Mouse (Mus musculus): ENCODE measurements around the gene Dync1i1. TPM values are rescaled to one million over a fixed set of nuclear protein-coding genes. Genes with fewer than 3 reads are reported as not detected.

The Dync1i1 gene
- polyA plus RNA-seq, 1 experiment from 2014 or later: 1.6 TPM

- 82% methylated on average over 2 of the region's 2 CpGs for WGBS
- H3K4me1 ChIP-seq (ENCODE audit: control insufficient read depth, insufficient read depth, low read length): no peaks in the 10 kb centered on the region
- H3K27ac ChIP-seq (ENCODE audit: low read depth, low read length): no peak overlapping the region
- no peak overlapping the region for H3K9ac ChIP-seq (ENCODE audit: low read length)
- H3K27me3 ChIP-seq (ENCODE audit: control insufficient read depth, insufficient read depth, low read length): no peaks in the 10 kb centered on the region
- no peaks in the 10 kb centered on the region for H3K9me3 ChIP-seq (ENCODE audit: control insufficient read depth, low read length)
- DNase-seq (ENCODE audit: low spot score, missing footprints) (no peak), ATAC-seq (ENCODE audit: low FRiP score) (no peak)
- H3K4me2 ChIP-seq: no peak overlapping the region
- H3K36me3 ChIP-seq (ENCODE audit: control insufficient read depth, insufficient read depth, low read length): no peaks in the 10 kb centered on the region
- H3K4me3 ChIP-seq (ENCODE audit: low read depth, low read length): no peak overlapping the region
Observed at GRCm38 (mm10) chr6:5915028-5915427, 189.6 kb downstream of the Dync1i1 start.

- no peak overlapping the region for H3K9ac ChIP-seq (ENCODE audit: low read length)
- WGBS: 77% methylated on average over 4 of the region's 4 CpGs
- H3K9me3 ChIP-seq (ENCODE audit: control insufficient read depth, low read length): no peaks in the 10 kb centered on the region
- peaks cover 3% of the 10 kb centered on the region; the same call in 1 of the 2 replicates for H3K4me1 ChIP-seq (ENCODE audit: control insufficient read depth, insufficient read depth, low read length)
- no peak overlapping the region for H3K4me3 ChIP-seq (ENCODE audit: low read depth, low read length)
- ATAC-seq (ENCODE audit: low FRiP score) (no peak), DNase-seq (ENCODE audit: low spot score, missing footprints) (no peak)
- no peak overlapping the region for H3K27ac ChIP-seq (ENCODE audit: low read depth, low read length)
- no peak overlapping the region for H3K4me2 ChIP-seq
- H3K36me3 ChIP-seq (ENCODE audit: control insufficient read depth, insufficient read depth, low read length): no peaks in the 10 kb centered on the region
- no peaks in the 10 kb centered on the region for H3K27me3 ChIP-seq (ENCODE audit: control insufficient read depth, insufficient read depth, low read length)
Observed at GRCm38 (mm10) chr6:5920670-5921069, 195.2 kb downstream of the Dync1i1 start.

- H3K4me3 ChIP-seq (ENCODE audit: low read depth, low read length): no peak overlapping the region
- H3K4me1 ChIP-seq (ENCODE audit: control insufficient read depth, insufficient read depth, low read length): peaks cover 3% of the 10 kb centered on the region; the same call in 1 of the 2 replicates
- H3K27ac ChIP-seq (ENCODE audit: low read depth, low read length): no peak overlapping the region
- H3K27me3 ChIP-seq (ENCODE audit: control insufficient read depth, insufficient read depth, low read length): no peaks in the 10 kb centered on the region
- H3K36me3 ChIP-seq (ENCODE audit: control insufficient read depth, insufficient read depth, low read length): no peaks in the 10 kb centered on the region
- no peak overlapping the region for H3K9ac ChIP-seq (ENCODE audit: low read length)
- WGBS: 63% methylated on average over 1 of the region's 1 CpGs
- no peak for ATAC-seq (ENCODE audit: low FRiP score)
- H3K9me3 ChIP-seq (ENCODE audit: control insufficient read depth, low read length): no peaks in the 10 kb centered on the region
- H3K4me2 ChIP-seq: no peak overlapping the region
- no peak for DNase-seq (ENCODE audit: low spot score, missing footprints)
Observed at GRCm38 (mm10) chr6:5922676-5923075, 197.2 kb downstream of the Dync1i1 start.

- peaks cover 3% of the 10 kb centered on the region; the same call in 1 of the 2 replicates for H3K4me1 ChIP-seq (ENCODE audit: control insufficient read depth, insufficient read depth, low read length)
- no peaks in the 10 kb centered on the region for H3K36me3 ChIP-seq (ENCODE audit: control insufficient read depth, insufficient read depth, low read length)
- DNase-seq (ENCODE audit: low spot score, missing footprints) (no peak), ATAC-seq (ENCODE audit: low FRiP score) (no peak)
- no peaks in the 10 kb centered on the region for H3K9me3 ChIP-seq (ENCODE audit: control insufficient read depth, low read length)
- WGBS: 89% methylated on average over 7 of the region's 7 CpGs
- no peak overlapping the region for H3K9ac ChIP-seq (ENCODE audit: low read length)
- H3K27me3 ChIP-seq (ENCODE audit: control insufficient read depth, insufficient read depth, low read length): no peaks in the 10 kb centered on the region
- no peak overlapping the region for H3K27ac ChIP-seq (ENCODE audit: low read depth, low read length)
- no peak overlapping the region for H3K4me2 ChIP-seq
- H3K4me3 ChIP-seq (ENCODE audit: low read depth, low read length): no peak overlapping the region
Observed at GRCm38 (mm10) chr6:5923148-5923547, 197.7 kb downstream of the Dync1i1 start.

- no peaks in the 10 kb centered on the region for H3K27me3 ChIP-seq (ENCODE audit: control insufficient read depth, insufficient read depth, low read length)
- DNase-seq (ENCODE audit: low spot score, missing footprints) (no peak), ATAC-seq (ENCODE audit: low FRiP score) (no peak)
- H3K9me3 ChIP-seq (ENCODE audit: control insufficient read depth, low read length): no peaks in the 10 kb centered on the region
- H3K4me2 ChIP-seq: no peak overlapping the region
- H3K36me3 ChIP-seq (ENCODE audit: control insufficient read depth, insufficient read depth, low read length): no peaks in the 10 kb centered on the region
- no peak overlapping the region for H3K4me3 ChIP-seq (ENCODE audit: low read depth, low read length)
- H3K4me1 ChIP-seq (ENCODE audit: control insufficient read depth, insufficient read depth, low read length): no peaks in the 10 kb centered on the region
- H3K9ac ChIP-seq (ENCODE audit: low read length): no peak overlapping the region
- 94% methylated on average over 8 of the region's 8 CpGs for WGBS
- no peak overlapping the region for H3K27ac ChIP-seq (ENCODE audit: low read depth, low read length)
Observed at GRCm38 (mm10) chr6:5930140-5930539, 204.7 kb downstream of the Dync1i1 start.

- Histone ChIP-seq H3K36me3 (ENCODE audit: control insufficient read depth, insufficient read depth, low read length) (no peaks in the 10 kb centered on the region), H3K9ac (ENCODE audit: low read length) (no peak overlapping the region), H3K27ac (ENCODE audit: low read depth, low read length) (no peak overlapping the region), H3K4me1 (ENCODE audit: control insufficient read depth, insufficient read depth, low read length) (no peaks in the 10 kb centered on the region), H3K27me3 (ENCODE audit: control insufficient read depth, insufficient read depth, low read length) (no peaks in the 10 kb centered on the region), H3K4me2 (no peak overlapping the region), H3K9me3 (ENCODE audit: control insufficient read depth, low read length) (no peaks in the 10 kb centered on the region), H3K4me3 (ENCODE audit: low read depth, low read length) (no peak overlapping the region)
- WGBS: 84% methylated on average over 8 of the region's 8 CpGs
- no peak for DNase-seq (ENCODE audit: low spot score, missing footprints)
- ATAC-seq (ENCODE audit: low FRiP score): no peak
Observed at GRCm38 (mm10) chr6:5935587-5936353, 210.3 kb downstream of the Dync1i1 start.

GRCm38 (mm10) chr6:5949812-5950392 lies 224.5 kb downstream of the Dync1i1 start:
- no peak overlapping the region for H3K4me3 ChIP-seq (ENCODE audit: low read depth, low read length)
- H3K27me3 ChIP-seq (ENCODE audit: control insufficient read depth, insufficient read depth, low read length): no peaks in the 10 kb centered on the region
- no peaks in the 10 kb centered on the region for H3K9me3 ChIP-seq (ENCODE audit: control insufficient read depth, low read length)
- DNase-seq (ENCODE audit: low spot score, missing footprints) (no peak), ATAC-seq (ENCODE audit: low FRiP score) (no peak)
- no peak overlapping the region for H3K27ac ChIP-seq (ENCODE audit: low read depth, low read length)
- H3K36me3 ChIP-seq (ENCODE audit: control insufficient read depth, insufficient read depth, low read length): no peaks in the 10 kb centered on the region
- H3K4me1 ChIP-seq (ENCODE audit: control insufficient read depth, insufficient read depth, low read length): no peaks in the 10 kb centered on the region
- no peak overlapping the region for H3K9ac ChIP-seq (ENCODE audit: low read length)
- 88% methylated on average over 9 of the region's 9 CpGs for WGBS
- no peak overlapping the region for H3K4me2 ChIP-seq

GRCm38 (mm10) chr6:5956316-5956913 lies 231.0 kb downstream of the Dync1i1 start:
- Histone ChIP-seq H3K27ac (ENCODE audit: low read depth, low read length) (no peak overlapping the region), H3K27me3 (ENCODE audit: control insufficient read depth, insufficient read depth, low read length) (no peaks in the 10 kb centered on the region), H3K9me3 (ENCODE audit: control insufficient read depth, low read length) (no peaks in the 10 kb centered on the region), H3K36me3 (ENCODE audit: control insufficient read depth, insufficient read depth, low read length) (no peaks in the 10 kb centered on the region), H3K4me3 (ENCODE audit: low read depth, low read length) (no peak overlapping the region), H3K4me1 (ENCODE audit: control insufficient read depth, insufficient read depth, low read length) (no peaks in the 10 kb centered on the region), H3K4me2 (no peak overlapping the region), H3K9ac (ENCODE audit: low read length) (no peak overlapping the region)
- DNase-seq (ENCODE audit: low spot score, missing footprints) (no peak), ATAC-seq (ENCODE audit: low FRiP score) (no peak)
- WGBS: 73% methylated on average over 10 of the region's 10 CpGs

GRCm38 (mm10) chr6:5960728-5961127 lies 235.3 kb downstream of the Dync1i1 start:
- ATAC-seq (ENCODE audit: low FRiP score) (no peak), DNase-seq (ENCODE audit: low spot score, missing footprints) (no peak)
- H3K9me3 ChIP-seq (ENCODE audit: control insufficient read depth, low read length): no peaks in the 10 kb centered on the region
- H3K4me2 ChIP-seq: no peak overlapping the region
- no peak overlapping the region for H3K27ac ChIP-seq (ENCODE audit: low read depth, low read length)
- 79% methylated on average over 4 of the region's 4 CpGs for WGBS
- H3K4me3 ChIP-seq (ENCODE audit: low read depth, low read length): no peak overlapping the region
- no peaks in the 10 kb centered on the region for H3K4me1 ChIP-seq (ENCODE audit: control insufficient read depth, insufficient read depth, low read length)
- no peaks in the 10 kb centered on the region for H3K36me3 ChIP-seq (ENCODE audit: control insufficient read depth, insufficient read depth, low read length)
- no peaks in the 10 kb centered on the region for H3K27me3 ChIP-seq (ENCODE audit: control insufficient read depth, insufficient read depth, low read length)
- H3K9ac ChIP-seq (ENCODE audit: low read length): no peak overlapping the region
